Mouse (Mus musculus) kidney, adult 9 months (tissue): ENCODE measurements around the gene Lrch4.

ENCODE experiments used
- DNase-seq: peaks from one replicate; pipeline ENCODE4 v3.0.0; 2022

Lrch4 gene

GRCm38 (mm10) chr5:137628498-137629305 lies at the start of gene Lrch4, which contains the start of the genes Fbxo24 and Gm20605:
Gene Lrch4, plus strand, starts transcription at chr5:137629121.
Gene Fbxo24, minus strand, starts transcription at chr5:137629002.
Gene Gm20605, plus strand, starts transcription at chr5:137629175.
- DNase-seq, result peak; percentile 100

- no peak for DNase-seq
Measured at GRCm38 (mm10) chr5:137580246-137580645, 48.7 kb upstream of the Lrch4 start.

GRCm38 (mm10) chr5:137582702-137583101 lies 46.2 kb upstream of the Lrch4 start:
- no peak for DNase-seq

GRCm38 (mm10) chr5:137583670-137584169 lies 45.2 kb upstream of the Lrch4 start:
- DNase-seq, result no peak

- DNase-seq, result peak; percentile 78
Measured at GRCm38 (mm10) chr5:137584976-137585375, 43.9 kb upstream of the Lrch4 start.

- no peak for DNase-seq
Measured at GRCm38 (mm10) chr5:137590507-137590906, 38.4 kb upstream of the Lrch4 start.

GRCm38 (mm10) chr5:137595921-137596320 lies 33.0 kb upstream of the Lrch4 start:
- no peak for DNase-seq

GRCm38 (mm10) chr5:137596601-137597261 lies 32.2 kb upstream of the Lrch4 start:
- no peak for DNase-seq

- DNase-seq, result no peak
Measured at GRCm38 (mm10) chr5:137597625-137598024, 31.3 kb upstream of the Lrch4 start.

GRCm38 (mm10) chr5:137598100-137598826 lies 30.7 kb upstream of the Lrch4 start:
- DNase-seq, result no peak

GRCm38 (mm10) chr5:137599600-137599999 lies 29.3 kb upstream of the Lrch4 start:
- no peak for DNase-seq

- no peak for DNase-seq
Measured at GRCm38 (mm10) chr5:137600281-137600618, 28.7 kb upstream of the Lrch4 start.

GRCm38 (mm10) chr5:137600619-137601364 lies 28.1 kb upstream of the Lrch4 start, which contains the start of gene Mospd3:
Gene Mospd3, minus strand, starts transcription at chr5:137601058.
- DNase-seq, result peak; percentile 99

GRCm38 (mm10) chr5:137601365-137601729 lies 27.6 kb upstream of the Lrch4 start:
- peak; percentile 33 for DNase-seq

- no peak for DNase-seq
Measured at GRCm38 (mm10) chr5:137607860-137608653, 20.9 kb upstream of the Lrch4 start.

GRCm38 (mm10) chr5:137608654-137609190 lies 20.2 kb upstream of the Lrch4 start:
- DNase-seq, result no peak

GRCm38 (mm10) chr5:137609292-137609691 lies 19.6 kb upstream of the Lrch4 start:
- no peak for DNase-seq

- no peak for DNase-seq
Measured at GRCm38 (mm10) chr5:137610056-137610455, 18.9 kb upstream of the Lrch4 start.

- peak; percentile 72 for DNase-seq
Measured at GRCm38 (mm10) chr5:137610548-137611244, 18.2 kb upstream of the Lrch4 start.

- DNase-seq, result peak; percentile 36
Measured at GRCm38 (mm10) chr5:137611245-137611602, 17.7 kb upstream of the Lrch4 start.

GRCm38 (mm10) chr5:137613076-137613475 lies 15.8 kb upstream of the Lrch4 start:
- DNase-seq, result no peak
